ENCODE assay signal across 34 mouse cellular contexts in genomic region chr15:92676096-92676495, GRCm38 (mm10).
"Had no signal": no experiment of that assay in that cellular context is flagged by ENCODE, and none has a peak within 500 bp of the region (broad histone marks: within the 10 kb centered on the region; RNA-seq: fewer than 3 reads in every experiment).

No protein-coding gene starts in this region.

- H3K27ac ChIP-seq: heart, embryonic 13.5 days; heart, embryonic 15.5 days; hindbrain, embryonic 10.5 days; hindbrain, embryonic 12.5 days; hindbrain, embryonic 13.5 days; hindbrain, embryonic 14.5 days; hindbrain, embryonic 15.5 days; hindbrain, postnatal 0 days; intestine, embryonic 15.5 days; kidney, embryonic 15.5 days; kidney, postnatal 0 days; layer of hippocampus, adult 2 months; left cerebral cortex, adult 2 months had no signal

- DNase-seq: heart, postnatal 10 days; heart, postnatal 14 days; heart, postnatal 36 days; heart, postnatal 4 days; kidney, adult 11 months; kidney, adult 18-20 months; kidney, adult 2 months; kidney, adult 8-10 months; kidney, adult 9 months; kidney, postnatal 10 days; kidney, postnatal 14 days; kidney, postnatal 25 days; kidney, postnatal 36 days; kidney, postnatal 4 days; layer of hippocampus, adult 9-11 months; layer of hippocampus, postnatal 36 days had no signal

- ATAC-seq: hindbrain, embryonic 16.5 days; hindbrain, postnatal 0 days; inflammation-experienced regulatory T-cells, adult 6 months; intestine, embryonic 15.5 days; intestine, embryonic 16.5 days; intestine, postnatal 0 days had no signal

- H3K27me3 ChIP-seq: heart, embryonic 12.5 days; heart, embryonic 13.5 days; heart, embryonic 15.5 days; hindbrain, embryonic 12.5 days; hindbrain, embryonic 13.5 days; hindbrain, embryonic 15.5 days; intestine, embryonic 15.5 days; kidney, embryonic 15.5 days had no signal

- H3K9me3 ChIP-seq: heart, embryonic 12.5 days; heart, embryonic 13.5 days; heart, embryonic 15.5 days; hindbrain, embryonic 10.5 days; hindbrain, embryonic 12.5 days; hindbrain, embryonic 13.5 days; hindbrain, embryonic 15.5 days; intestine, embryonic 15.5 days; kidney, embryonic 15.5 days had no signal

- H3K4me2 ChIP-seq: heart, embryonic 12.5 days; heart, embryonic 13.5 days; heart, embryonic 15.5 days; hindbrain, embryonic 12.5 days; hindbrain, embryonic 13.5 days; hindbrain, embryonic 14.5 days; hindbrain, embryonic 15.5 days; intestine, embryonic 15.5 days; kidney, embryonic 15.5 days had no signal

- H3K9ac ChIP-seq: heart, embryonic 12.5 days; heart, embryonic 13.5 days; heart, embryonic 15.5 days; hindbrain, embryonic 12.5 days; hindbrain, embryonic 13.5 days; hindbrain, embryonic 14.5 days; hindbrain, embryonic 15.5 days; intestine, embryonic 15.5 days; kidney, embryonic 15.5 days had no signal

- H3K4me3 ChIP-seq: heart, embryonic 12.5 days; heart, embryonic 13.5 days; heart, embryonic 15.5 days; hindbrain, embryonic 10.5 days; hindbrain, embryonic 12.5 days; hindbrain, embryonic 13.5 days; hindbrain, embryonic 15.5 days; intestine, embryonic 15.5 days; kidney, embryonic 15.5 days; layer of hippocampus, adult 2 months; left cerebral cortex, adult 2 months had no signal

- H3K4me1 ChIP-seq: heart, embryonic 12.5 days; heart, embryonic 13.5 days; heart, embryonic 15.5 days; hindbrain, embryonic 10.5 days; hindbrain, embryonic 12.5 days; hindbrain, embryonic 15.5 days; intestine, embryonic 15.5 days; kidney, embryonic 15.5 days had no signal

- H3K36me3 ChIP-seq: heart, embryonic 12.5 days; heart, embryonic 13.5 days; heart, embryonic 15.5 days; hindbrain, embryonic 12.5 days; hindbrain, embryonic 15.5 days; intestine, embryonic 15.5 days; kidney, embryonic 15.5 days had no signal
